Mouse (Mus musculus): ENCODE results near the gene Tbl1xr1. TPM values are rescaled to one million over a fixed set of nuclear protein-coding genes. Genes with fewer than 3 reads are reported as not detected.

Tbl1xr1 gene
- total RNA-seq, 2 experiments from 2014 or later: 127 to 138 TPM

- no peak for DNase-seq (ENCODE audit: low spot score in 2 of 2)
These were observed 8.0 kb downstream of the Tbl1xr1 start for GRCm38 (mm10) chr3:22084222-22084996.

GRCm38 (mm10) chr3:22089825-22090224 is 13.4 kb downstream of the Tbl1xr1 start:
- no peak for DNase-seq (ENCODE audit: low spot score in 2 of 2)

- peak in 1 of 2 experiments; percentile 35 for DNase-seq (ENCODE audit: low spot score in 2 of 2)
These were observed 14.2 kb downstream of the Tbl1xr1 start for GRCm38 (mm10) chr3:22090431-22091265.

GRCm38 (mm10) chr3:22091266-22091550 is 14.8 kb downstream of the Tbl1xr1 start:
- DNase-seq (ENCODE audit: low spot score in 2 of 2): no peak

- DNase-seq (ENCODE audit: low spot score in 2 of 2): no peak
These were observed 15.2 kb downstream of the Tbl1xr1 start for GRCm38 (mm10) chr3:22091681-22092080.

GRCm38 (mm10) chr3:22092784-22093183 is 16.3 kb downstream of the Tbl1xr1 start:
- no peak for DNase-seq (ENCODE audit: low spot score in 2 of 2)

- DNase-seq (ENCODE audit: low spot score in 2 of 2): no peak
These were observed 27.6 kb downstream of the Tbl1xr1 start for GRCm38 (mm10) chr3:22103986-22104515.

GRCm38 (mm10) chr3:22105471-22105870 is 29.0 kb downstream of the Tbl1xr1 start:
- DNase-seq (ENCODE audit: low spot score in 2 of 2): no peak

- no peak for DNase-seq (ENCODE audit: low spot score in 2 of 2)
These were observed 31.6 kb downstream of the Tbl1xr1 start for GRCm38 (mm10) chr3:22108013-22108412.

GRCm38 (mm10) chr3:22109651-22110050 is 33.2 kb downstream of the Tbl1xr1 start:
- no peak for DNase-seq (ENCODE audit: low spot score in 2 of 2)

GRCm38 (mm10) chr3:22113773-22114172 is 37.3 kb downstream of the Tbl1xr1 start:
- DNase-seq (ENCODE audit: low spot score in 2 of 2): no peak

- DNase-seq (ENCODE audit: low spot score in 2 of 2): no peak
These were observed 38.8 kb downstream of the Tbl1xr1 start for GRCm38 (mm10) chr3:22115221-22115620.

- DNase-seq (ENCODE audit: low spot score in 2 of 2): no peak
These were observed 39.2 kb downstream of the Tbl1xr1 start for GRCm38 (mm10) chr3:22115678-22116077.

- no peak for DNase-seq (ENCODE audit: low spot score in 2 of 2)
These were observed 39.7 kb downstream of the Tbl1xr1 start for GRCm38 (mm10) chr3:22116188-22116587.

- no peak for DNase-seq (ENCODE audit: low spot score in 2 of 2)
These were observed 45.3 kb downstream of the Tbl1xr1 start for GRCm38 (mm10) chr3:22121741-22122140.

GRCm38 (mm10) chr3:22123145-22123544 is 46.7 kb downstream of the Tbl1xr1 start:
- no peak for DNase-seq (ENCODE audit: low spot score in 2 of 2)

- DNase-seq (ENCODE audit: low spot score in 2 of 2): no peak
These were observed 49.9 kb downstream of the Tbl1xr1 start for GRCm38 (mm10) chr3:22126251-22126826.

GRCm38 (mm10) chr3:22131277-22131676 is 54.8 kb downstream of the Tbl1xr1 start:
- DNase-seq (ENCODE audit: low spot score in 2 of 2): no peak

- DNase-seq (ENCODE audit: low spot score in 2 of 2): no peak
These were observed 57.2 kb downstream of the Tbl1xr1 start for GRCm38 (mm10) chr3:22133626-22134025.

- DNase-seq (ENCODE audit: low spot score in 2 of 2): no peak
These were observed 61.5 kb downstream of the Tbl1xr1 start for GRCm38 (mm10) chr3:22137793-22138579.

- no peak for DNase-seq (ENCODE audit: low spot score in 2 of 2)
These were observed 62.2 kb downstream of the Tbl1xr1 start for GRCm38 (mm10) chr3:22138580-22139099.

Measured in layer of hippocampus, postnatal 14 days (tissue).